Mouse (Mus musculus): ENCODE measurements at regions not wholly inside any gene's neighbourhood (a gene's known extent, or its start where the extent isn't known, plus 50 kb on each side); places are given as distances from the start of the nearest gene placed in this dataset.

- TF ChIP-seq CTCF (IDR thresholded peaks at IDR 0.05; ENCODE audit: extremely low read depth, insufficient read depth, insufficient read length, insufficient replicate concordance), result no peak
- no peak for TF ChIP-seq POLR2A (IDR thresholded peaks at IDR 0.05; ENCODE audit: low read depth, low read length)
Observed at GRCm38 (mm10) chr1:193733402-193733801, 363.3 kb upstream of the Camk1g start.
